Mouse (Mus musculus): Measurements from ENCODE around the gene Rbm4b. TPM values are rescaled to one million over a fixed set of nuclear protein-coding genes. Genes with fewer than 3 reads are reported as not detected.
"Not testable (repeated sequence)": the region's sequence is repeated elsewhere in the genome, so short reads cannot be mapped to it uniquely, and the experiment has no call there.

Rbm4b gene
- polyA plus RNA-seq, 1 experiment from 2014 or later, result 110 TPM

GRCm38 (mm10) chr19:4793831-4794422 lies 37.6 kb downstream of the Rbm4b start, which contains the start of gene Rbm4:
Gene Rbm4 (minus strand): TSS chr19:4793901.
- WGBS, result under 1% methylated on average over 31 of the region's 31 CpGs
- H3K9me3 ChIP-seq (replicated peaks), result no peaks in the 10 kb centered on the region
- H3K36me3 ChIP-seq, result peaks cover 64% of the 10 kb centered on the region
- peak within 1 kb of the TSS; percentile 88 for H3K27ac ChIP-seq (replicated peaks)
- H3K4me1 ChIP-seq, result peaks cover 44% of the 10 kb centered on the region
- H3K27me3 ChIP-seq (ENCODE audit: low read depth, poor library complexity, severe bottlenecking), result no peaks in the 10 kb centered on the region
- peak within 1 kb of the TSS; percentile 85 for H3K4me3 ChIP-seq
- DNase-seq (ENCODE audit: low spot score), result peak; percentile 95

DNA sequence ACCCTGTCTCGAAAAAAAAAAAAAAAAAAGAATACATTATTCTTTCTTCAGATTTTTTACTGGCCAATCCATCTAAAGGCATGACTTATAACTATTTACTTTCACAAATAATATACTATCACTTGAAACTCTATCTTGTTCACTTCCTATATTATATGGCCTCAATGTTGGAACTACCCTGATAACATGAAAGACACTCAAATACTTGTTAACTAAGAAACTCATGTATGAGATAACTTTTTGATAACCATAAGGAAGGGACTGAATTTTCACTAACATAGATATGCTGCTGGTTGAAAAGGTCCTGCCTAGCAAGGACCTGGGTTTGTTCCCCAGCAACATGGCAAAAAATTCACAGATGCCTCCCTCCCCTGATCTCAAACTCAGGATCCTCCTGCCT lies 39.6 kb downstream of the Rbm4b start:
- peaks cover 31% of the 10 kb centered on the region for H3K4me1 ChIP-seq
- H3K27ac ChIP-seq (replicated peaks), result no peak overlapping the region
- 77% methylated on average over 1 of the region's 1 CpGs for WGBS
- H3K4me3 ChIP-seq, result no peak overlapping the region
- no peak for DNase-seq (ENCODE audit: low spot score)
- peaks cover 64% of the 10 kb centered on the region for H3K36me3 ChIP-seq
- H3K27me3 ChIP-seq (ENCODE audit: low read depth, poor library complexity, severe bottlenecking), result no peaks in the 10 kb centered on the region
- no peaks in the 10 kb centered on the region for H3K9me3 ChIP-seq (replicated peaks)

GRCm38 (mm10) chr19:4797846-4798245 lies 41.5 kb downstream of the Rbm4b start:
- peaks cover 19% of the 10 kb centered on the region for H3K4me1 ChIP-seq
- WGBS, result 95% methylated on average over 2 of the region's 2 CpGs
- H3K27me3 ChIP-seq (ENCODE audit: low read depth, poor library complexity, severe bottlenecking), result no peaks in the 10 kb centered on the region
- no peak for DNase-seq (ENCODE audit: low spot score)
- H3K9me3 ChIP-seq (replicated peaks), result no peaks in the 10 kb centered on the region
- H3K36me3 ChIP-seq, result peaks cover 68% of the 10 kb centered on the region
- no peak overlapping the region for H3K27ac ChIP-seq (replicated peaks)
- no peak overlapping the region for H3K4me3 ChIP-seq

DNA sequence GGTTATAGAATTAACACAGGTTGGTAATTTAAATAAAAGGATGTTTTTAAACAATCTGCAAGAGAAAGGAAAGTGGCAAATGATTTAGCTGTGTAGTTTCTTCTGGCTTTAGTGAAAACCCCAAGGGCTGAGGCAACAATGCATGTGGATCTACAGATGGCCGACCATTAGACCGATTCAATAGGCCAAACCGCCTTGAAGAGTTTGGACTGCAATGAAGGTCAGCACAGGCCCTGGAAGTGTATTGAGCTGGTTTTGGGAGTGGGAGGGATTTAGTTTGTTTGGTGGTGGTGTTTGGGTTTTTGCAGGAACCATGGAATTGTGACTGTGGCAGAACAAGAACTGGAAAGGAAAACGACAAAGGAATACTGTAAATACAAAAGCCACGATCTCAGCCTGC lies 42.8 kb downstream of the Rbm4b start:
- H3K4me3 ChIP-seq, result no peak overlapping the region
- no peaks in the 10 kb centered on the region for H3K27me3 ChIP-seq (ENCODE audit: low read depth, poor library complexity, severe bottlenecking)
- H3K36me3 ChIP-seq, result peaks cover 80% of the 10 kb centered on the region
- H3K27ac ChIP-seq (replicated peaks), result no peak overlapping the region
- peaks cover 23% of the 10 kb centered on the region for H3K4me1 ChIP-seq
- DNase-seq (ENCODE audit: low spot score), result no peak
- no peaks in the 10 kb centered on the region for H3K9me3 ChIP-seq (replicated peaks)
- 94% methylated on average over 5 of the region's 5 CpGs for WGBS

DNA sequence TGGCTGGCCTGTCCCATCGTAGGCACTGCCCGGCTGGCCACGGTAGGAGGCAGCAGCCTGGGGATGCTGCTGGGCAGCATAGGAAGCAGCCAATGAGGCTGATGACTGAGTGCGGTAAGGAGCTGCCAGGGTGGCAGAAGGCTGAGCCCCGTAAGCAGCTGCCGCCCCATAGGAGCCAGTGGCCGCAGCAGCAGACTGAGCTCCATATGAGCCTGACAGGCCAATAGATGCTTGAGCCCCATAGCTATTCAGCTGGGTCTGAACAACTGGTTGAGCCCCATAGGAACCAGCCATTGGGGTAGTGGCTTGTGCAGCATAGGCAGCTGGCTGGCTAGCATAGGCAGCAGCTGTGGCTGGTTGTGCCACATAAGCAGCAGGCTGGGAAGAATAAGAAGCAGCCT lies 46.4 kb downstream of the Rbm4b start:
- H3K4me3 ChIP-seq, result 0 out of 2 replicates have a peak overlapping the region, but pooled peaks have one; percentile 21
- DNase-seq (ENCODE audit: low spot score), result no peak
- WGBS, result 96% methylated on average over 7 of the region's 7 CpGs
- peaks cover 10% of the 10 kb centered on the region; the same call in 1 of the 2 replicates for H3K4me1 ChIP-seq
- no peak overlapping the region for H3K27ac ChIP-seq (replicated peaks)
- no peaks in the 10 kb centered on the region for H3K9me3 ChIP-seq (replicated peaks)
- no peaks in the 10 kb centered on the region for H3K27me3 ChIP-seq (ENCODE audit: low read depth, poor library complexity, severe bottlenecking)
- peaks cover 83% of the 10 kb centered on the region for H3K36me3 ChIP-seq

DNA sequence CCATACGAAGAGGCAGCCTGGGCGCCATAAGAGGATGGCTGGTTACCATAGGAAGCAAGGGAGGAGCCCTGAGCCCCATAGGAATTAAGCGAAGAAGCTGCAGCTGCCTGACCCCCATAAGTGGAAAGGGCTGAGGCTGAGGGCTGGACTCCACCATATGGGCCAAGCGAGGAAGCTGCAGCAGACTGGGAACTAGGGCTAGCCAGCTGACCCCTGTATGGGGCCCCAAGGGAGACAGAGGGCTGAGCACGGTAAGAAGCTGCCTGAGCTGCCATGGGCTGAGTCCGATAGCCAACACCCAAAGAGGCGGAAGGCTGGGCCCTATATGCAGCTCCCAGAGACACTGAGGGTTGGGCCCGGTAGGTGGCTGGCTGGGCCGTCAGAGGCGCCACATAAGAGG lies 47.0 kb downstream of the Rbm4b start:
- Histone ChIP-seq H3K4me1 (peaks cover 16% of the 10 kb centered on the region), H3K4me3 (peak overlapping the region; percentile 11; the same call in 1 of the 2 replicates), H3K9me3 (replicated peaks) (no peaks in the 10 kb centered on the region), H3K27me3 (ENCODE audit: low read depth, poor library complexity, severe bottlenecking) (no peaks in the 10 kb centered on the region), H3K36me3 (peaks cover 80% of the 10 kb centered on the region), H3K27ac (replicated peaks) (no peak overlapping the region)
- 87% methylated on average over 10 of the region's 10 CpGs for WGBS
- DNase-seq (ENCODE audit: low spot score), result no peak

DNA sequence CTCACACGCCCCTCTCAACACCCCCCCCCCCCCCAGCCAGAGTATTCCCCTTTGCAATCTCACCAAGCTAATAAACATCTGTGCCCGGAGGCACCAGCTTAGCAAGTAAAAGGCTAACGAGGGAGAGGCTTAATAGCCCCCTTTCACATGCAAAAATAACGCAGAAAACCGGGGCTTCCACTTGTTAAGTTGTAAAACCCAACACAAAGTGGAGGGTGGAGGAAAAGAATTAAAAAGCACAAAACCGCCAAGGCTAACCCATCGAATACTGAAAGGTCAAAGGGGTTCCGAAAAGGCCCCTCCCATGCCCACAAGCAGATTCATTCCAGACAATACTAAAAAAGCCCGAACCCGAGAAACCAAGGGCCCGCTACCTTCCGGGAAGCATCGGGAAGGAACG lies 54.0 kb downstream of the Rbm4b start:
- no peak for DNase-seq (ENCODE audit: low spot score)
- Histone ChIP-seq H3K36me3 (peaks cover 17% of the 10 kb centered on the region), H3K4me3 (peak overlapping the region; percentile 96), H3K27me3 (ENCODE audit: low read depth, poor library complexity, severe bottlenecking) (no peaks in the 10 kb centered on the region), H3K9me3 (replicated peaks) (no peaks in the 10 kb centered on the region), H3K27ac (replicated peaks) (peak overlapping the region; percentile 95), H3K4me1 (peaks cover 28% of the 10 kb centered on the region)
- WGBS, result under 1% methylated on average over 14 of the region's 14 CpGs

DNA sequence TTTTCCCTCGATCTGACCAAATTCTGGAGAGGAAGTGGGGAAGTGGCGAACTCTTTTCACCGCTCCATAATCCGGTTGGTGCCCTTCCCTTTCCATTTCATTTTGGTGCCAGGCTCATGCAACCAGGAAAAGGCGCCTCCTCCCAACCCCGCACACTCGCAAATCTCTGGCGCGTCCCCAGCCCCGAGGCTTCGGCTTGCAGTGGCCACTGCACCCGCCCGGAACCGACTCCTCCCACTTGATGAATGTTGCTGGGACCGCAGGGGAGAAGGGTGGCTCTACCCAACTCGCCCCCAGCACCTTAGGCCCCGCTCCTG lies 54.4 kb downstream of the Rbm4b start:
- Histone ChIP-seq H3K4me3 (peak overlapping the region; percentile 96), H3K9me3 (replicated peaks) (no peaks in the 10 kb centered on the region), H3K27ac (replicated peaks) (peak overlapping the region; percentile 95), H3K27me3 (ENCODE audit: low read depth, poor library complexity, severe bottlenecking) (no peaks in the 10 kb centered on the region), H3K36me3 (peaks cover 17% of the 10 kb centered on the region), H3K4me1 (peaks cover 28% of the 10 kb centered on the region)
- WGBS, result under 1% methylated on average over 17 of the region's 17 CpGs
- no peak for DNase-seq (ENCODE audit: low spot score)

GRCm38 (mm10) chr19:4811063-4811908 lies 55.0 kb downstream of the Rbm4b start, which contains the start of the genes Gm21992 and Rbm14:
Gene Gm21992 (minus strand): TSS chr19:4811612.
Gene Rbm14 (minus strand): TSS chr19:4811634.
- peaks cover 16% of the 10 kb centered on the region for H3K36me3 ChIP-seq
- no peaks in the 10 kb centered on the region for H3K27me3 ChIP-seq (ENCODE audit: low read depth, poor library complexity, severe bottlenecking)
- peak within 1 kb of the TSS; percentile 96 for H3K4me3 ChIP-seq
- WGBS, result under 1% methylated on average over 83 of the region's 83 CpGs
- peaks cover 28% of the 10 kb centered on the region for H3K4me1 ChIP-seq
- peak; percentile 99 for DNase-seq (ENCODE audit: low spot score)
- no peaks in the 10 kb centered on the region for H3K9me3 ChIP-seq (replicated peaks)
- H3K27ac ChIP-seq (replicated peaks), result peak within 1 kb of the TSS; percentile 95

DNA sequence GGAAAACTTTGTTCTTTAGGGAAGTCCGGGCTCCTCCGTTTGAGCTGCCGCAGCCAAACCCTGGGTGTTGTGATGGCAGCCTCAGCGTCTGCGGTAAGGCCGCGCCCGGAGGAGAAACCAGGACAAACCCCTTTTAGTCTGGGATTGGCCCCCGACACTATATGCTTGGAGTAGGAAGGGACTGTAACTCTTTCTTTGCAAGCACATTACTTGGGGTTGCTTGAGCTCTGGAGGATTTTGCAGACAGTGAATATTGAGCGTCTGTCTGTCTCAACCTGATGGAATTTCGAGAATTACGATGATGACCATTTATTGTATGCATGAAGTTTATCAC lies 55.6 kb downstream of the Rbm4b start:
- no peak for DNase-seq (ENCODE audit: low spot score)
- peak overlapping the region; percentile 95 for H3K27ac ChIP-seq (replicated peaks)
- H3K4me3 ChIP-seq, result peak overlapping the region; percentile 96
- H3K9me3 ChIP-seq (replicated peaks), result no peaks in the 10 kb centered on the region
- peaks cover 10% of the 10 kb centered on the region for H3K36me3 ChIP-seq
- no peaks in the 10 kb centered on the region for H3K27me3 ChIP-seq (ENCODE audit: low read depth, poor library complexity, severe bottlenecking)
- H3K4me1 ChIP-seq, result peaks cover 28% of the 10 kb centered on the region
- WGBS, result 9% methylated on average over 12 of the region's 12 CpGs

- DNase-seq (ENCODE audit: low spot score); H3K36me3 ChIP-seq; H3K9me3 ChIP-seq (replicated peaks); H3K27me3 ChIP-seq (ENCODE audit: low read depth, poor library complexity, severe bottlenecking): not testable (repeated sequence)
- Histone ChIP-seq H3K4me1 (peaks cover 28% of the 10 kb centered on the region), H3K4me3 (peak overlapping the region; percentile 96), H3K27ac (replicated peaks) (peak overlapping the region; percentile 95)
- WGBS, result 78% methylated on average over 8 of the region's 8 CpGs
These were observed 56.1 kb downstream of the Rbm4b start for GRCm38 (mm10) chr19:4812334-4812949.

DNA sequence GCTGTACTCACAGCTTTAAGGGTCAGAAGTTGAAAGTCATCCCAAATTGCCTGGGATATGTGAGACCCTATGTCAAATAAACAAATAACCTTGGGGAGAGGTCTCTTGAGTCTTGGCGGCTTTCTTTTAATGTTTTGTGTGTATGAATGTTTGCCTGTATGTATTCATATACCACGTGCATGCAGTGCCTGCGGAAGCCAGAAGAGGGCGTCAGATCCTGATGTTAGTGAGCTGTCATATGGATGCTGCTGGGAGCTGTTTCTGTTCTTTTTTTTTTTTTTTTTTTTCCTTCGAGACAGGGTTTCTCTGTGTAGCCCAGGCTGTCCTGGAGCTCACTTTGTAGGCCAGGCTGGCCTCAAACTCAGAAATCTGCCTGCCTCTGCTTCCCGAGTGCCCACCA lies 56.7 kb downstream of the Rbm4b start:
- Histone ChIP-seq H3K4me1 (peaks cover 26% of the 10 kb centered on the region), H3K36me3 (no peaks in the 10 kb centered on the region; the same call in 1 of the 2 replicates), H3K9me3 (replicated peaks) (no peaks in the 10 kb centered on the region), H3K4me3 (no peak overlapping the region), H3K27ac (replicated peaks) (no peak overlapping the region), H3K27me3 (ENCODE audit: low read depth, poor library complexity, severe bottlenecking) (no peaks in the 10 kb centered on the region)
- WGBS, result 81% methylated on average over 5 of the region's 6 CpGs
- DNase-seq (ENCODE audit: low spot score), result no peak

Measured in midbrain, embryonic 10.5 days (tissue).